Mouse (Mus musculus): Measurements from ENCODE around the gene Zbed5.

DNA sequence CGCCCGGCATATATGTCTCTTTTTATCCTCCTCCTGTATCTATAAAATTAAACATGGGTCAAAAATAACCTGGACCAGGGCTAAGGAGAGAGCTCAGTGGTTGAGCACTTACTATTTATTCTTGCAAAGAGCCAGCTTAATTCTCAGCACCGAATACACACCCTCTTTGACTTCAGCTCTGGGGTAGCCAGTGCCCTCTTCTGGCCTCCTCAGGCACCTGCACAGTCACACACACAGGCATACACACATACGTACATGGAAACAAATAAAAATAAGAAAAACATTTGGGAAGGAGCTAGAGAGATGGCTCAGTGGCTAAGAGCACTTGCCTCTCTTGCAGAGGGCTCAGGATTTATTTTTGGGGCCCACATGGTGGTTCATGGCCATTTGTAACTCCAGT lies 26.4 kb downstream of the Zbed5 start:
- TF ChIP-seq POLR2A (IDR thresholded peaks at IDR 0.05; ENCODE audit: control insufficient read depth in 1 of 2, insufficient read depth in 1 of 2, low read depth in 1 of 2, low read length in 2 of 2, poor library complexity in 1 of 2) (no peak), TAL1 (IDR thresholded peaks at IDR 0.05; ENCODE audit: low read length) (no peak), CTCF (IDR thresholded peaks at IDR 0.05 in 2 of 3, conservative IDR thresholded peaks at IDR 0.05 in 1 of 3; ENCODE audit: control insufficient read depth in 1 of 3, insufficient read depth in 1 of 3, low read depth in 2 of 3, low read length in 3 of 3, poor library complexity in 1 of 3, severe bottlenecking in 1 of 3) (peak; percentile 21 to 39 (median 31); a peak in 5 of 6 replicates), USF2 (IDR thresholded peaks at IDR 0.05; ENCODE audit: borderline replicate concordance in 1 of 2, insufficient read depth in 1 of 2, low read depth in 1 of 2, low read length in 2 of 2) (no peak), MAX (IDR thresholded peaks at IDR 0.05; ENCODE audit: low read length) (no peak), GATA1 (IDR thresholded peaks at IDR 0.05; ENCODE audit: low read depth, low read length) (no peak), ZMIZ1 (IDR thresholded peaks at IDR 0.05; ENCODE audit: low read depth, low read length) (no peak)
